Mouse (Mus musculus): ENCODE measurements around the gene Otogl. TPM values are rescaled to one million over a fixed set of nuclear protein-coding genes. Genes with fewer than 3 reads are reported as not detected.

The Otogl gene
- 0.19 and 0.22 TPM in 2 replicates for total RNA-seq (2014; rRNA removed)
- 0.04 and 0.05 TPM in 2 replicates for polyA plus RNA-seq (2015; fragmentation: Nextera tagmentation; extraction: Ambion mirVana)

DNA sequence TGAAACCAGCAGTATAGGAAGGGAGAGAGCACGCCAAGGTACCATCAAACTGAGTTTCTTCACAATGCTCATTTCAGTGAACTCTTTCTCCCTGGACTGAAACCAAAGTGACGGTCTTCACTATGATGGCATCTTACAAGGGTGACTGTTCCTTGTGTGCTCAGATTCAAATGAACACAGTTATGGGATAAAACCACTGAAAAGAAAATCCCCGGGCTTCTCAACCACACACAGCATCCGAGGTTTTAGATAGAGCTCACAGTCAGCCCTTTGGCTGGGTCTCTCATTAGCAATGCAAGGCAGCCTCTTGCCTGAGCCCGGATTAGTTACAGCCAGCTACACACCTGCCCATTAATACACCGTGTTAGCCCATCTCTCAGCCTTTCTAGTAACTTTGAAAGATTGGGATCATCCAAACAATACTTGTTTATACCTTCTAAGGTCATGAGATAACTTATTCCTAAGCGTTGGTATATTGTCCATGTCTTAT, at the start of gene Otogl:
Otogl (minus strand) TSS at position 51 of the 490 bp plus-strand sequence.
- H3K9ac ChIP-seq (replicated peaks; ENCODE audit: low read length, poor library complexity, severe bottlenecking), result no peak within 1 kb of the TSS
- no peak within 1 kb of the TSS for H3K27ac ChIP-seq (ENCODE audit: low read depth, low read length)
- H3K4me3 ChIP-seq (ENCODE audit: low read depth, low read length), result no peak within 1 kb of the TSS
- ATAC-seq (ENCODE audit: low FRiP score), result no peak
- H3K27me3 ChIP-seq (ENCODE audit: insufficient read depth, low read length), result no peaks in the 10 kb centered on the region
- no peak within 1 kb of the TSS for H3K4me2 ChIP-seq (ENCODE audit: low read depth, low read length, poor library complexity, severe bottlenecking)
- no peaks in the 10 kb centered on the region for H3K36me3 ChIP-seq (ENCODE audit: insufficient read depth, low read length)
- WGBS, result 29% methylated on average over 7 of the region's 7 CpGs
- H3K9me3 ChIP-seq (ENCODE audit: low read length), result 0 out of 2 replicates have a peak, but pooled peaks cover 5% of the 10 kb centered on the region
- DNase-seq (ENCODE audit: low spot score), result no peak
- H3K4me1 ChIP-seq (ENCODE audit: insufficient read depth, low read length), result no peaks in the 10 kb centered on the region
- no peak for TF ChIP-seq CTCF (IDR thresholded peaks at IDR 0.05)

DNA sequence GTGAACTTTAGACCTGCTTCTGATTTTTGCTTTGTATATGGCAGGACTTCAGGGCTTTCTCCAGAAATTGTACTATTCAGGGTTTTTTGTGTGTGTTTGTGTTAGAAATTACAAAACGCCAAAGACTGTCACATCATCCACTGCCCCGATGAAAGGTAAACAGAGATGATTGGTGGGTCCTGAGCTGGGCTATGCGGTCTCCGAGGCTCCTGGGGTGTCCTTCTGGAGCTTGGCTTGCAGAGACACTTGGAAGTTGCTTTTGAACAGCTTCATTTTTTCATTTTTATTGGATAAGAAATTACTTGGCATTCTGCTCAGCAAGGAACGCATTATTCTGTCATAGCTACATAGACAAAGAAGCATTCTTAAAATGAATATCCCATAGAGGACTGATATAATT, 44.7 kb upstream of the Otogl start:
- no peaks in the 10 kb centered on the region for H3K36me3 ChIP-seq (ENCODE audit: insufficient read depth, low read length)
- H3K4me1 ChIP-seq (ENCODE audit: insufficient read depth, low read length), result no peaks in the 10 kb centered on the region
- no peak overlapping the region for H3K4me3 ChIP-seq (ENCODE audit: low read depth, low read length)
- ATAC-seq (ENCODE audit: low FRiP score), result no peak
- H3K9me3 ChIP-seq (ENCODE audit: low read length), result no peaks in the 10 kb centered on the region
- no peak overlapping the region for H3K9ac ChIP-seq (replicated peaks; ENCODE audit: low read length, poor library complexity, severe bottlenecking)
- DNase-seq (ENCODE audit: low spot score), result no peak
- no peak overlapping the region for H3K27ac ChIP-seq (ENCODE audit: low read depth, low read length)
- 92% methylated on average over 5 of the region's 5 CpGs for WGBS
- no peak for TF ChIP-seq CTCF (IDR thresholded peaks at IDR 0.05)
- no peaks in the 10 kb centered on the region for H3K27me3 ChIP-seq (ENCODE audit: insufficient read depth, low read length)
- H3K4me2 ChIP-seq (ENCODE audit: low read depth, low read length, poor library complexity, severe bottlenecking), result no peak overlapping the region

GRCm38 (mm10) chr10:107954444-107954843, 42.5 kb upstream of the Otogl start:
- Histone ChIP-seq H3K9me3 (ENCODE audit: low read length) (no peaks in the 10 kb centered on the region), H3K4me1 (ENCODE audit: insufficient read depth, low read length) (no peaks in the 10 kb centered on the region), H3K27me3 (ENCODE audit: insufficient read depth, low read length) (no peaks in the 10 kb centered on the region), H3K4me2 (ENCODE audit: low read depth, low read length, poor library complexity, severe bottlenecking) (no peak overlapping the region), H3K27ac (ENCODE audit: low read depth, low read length) (no peak overlapping the region), H3K9ac (replicated peaks; ENCODE audit: low read length, poor library complexity, severe bottlenecking) (no peak overlapping the region), H3K4me3 (ENCODE audit: low read depth, low read length) (no peak overlapping the region), H3K36me3 (ENCODE audit: insufficient read depth, low read length) (no peaks in the 10 kb centered on the region)
- DNase-seq (ENCODE audit: low spot score), result no peak
- no peak for TF ChIP-seq CTCF (IDR thresholded peaks at IDR 0.05)
- no peak for ATAC-seq (ENCODE audit: low FRiP score)
- 50% methylated on average over 6 of the region's 6 CpGs for WGBS

DNA sequence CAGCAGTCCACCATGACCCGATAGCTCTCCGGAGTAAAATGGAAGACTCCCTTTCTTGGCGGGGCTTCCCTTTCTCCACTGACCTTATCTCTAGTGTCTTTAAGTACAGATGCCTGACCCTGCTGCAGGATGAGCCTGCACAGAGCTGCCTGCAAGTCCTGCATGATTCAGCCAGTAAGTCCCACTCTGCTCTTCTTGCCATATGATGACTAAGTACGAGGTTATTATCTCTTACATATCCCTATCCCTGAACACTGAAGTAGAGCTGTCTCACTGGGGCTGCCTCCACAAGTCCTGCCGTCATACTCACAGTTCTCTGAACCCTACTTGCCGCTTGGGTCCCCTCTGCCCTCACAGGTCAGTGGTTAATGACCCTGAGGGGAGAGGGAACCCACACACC, 39.7 kb upstream of the Otogl start:
- ATAC-seq (ENCODE audit: low FRiP score) (no peak), DNase-seq (ENCODE audit: low spot score) (no peak)
- H3K36me3 ChIP-seq (ENCODE audit: insufficient read depth, low read length), result no peaks in the 10 kb centered on the region
- no peak overlapping the region for H3K27ac ChIP-seq (ENCODE audit: low read depth, low read length)
- no peaks in the 10 kb centered on the region for H3K4me1 ChIP-seq (ENCODE audit: insufficient read depth, low read length)
- WGBS, result 97% methylated on average over 6 of the region's 6 CpGs
- H3K4me2 ChIP-seq (ENCODE audit: low read depth, low read length, poor library complexity, severe bottlenecking), result no peak overlapping the region
- H3K4me3 ChIP-seq (ENCODE audit: low read depth, low read length), result no peak overlapping the region
- H3K27me3 ChIP-seq (ENCODE audit: insufficient read depth, low read length), result no peaks in the 10 kb centered on the region
- TF ChIP-seq CTCF (IDR thresholded peaks at IDR 0.05), result no peak
- no peaks in the 10 kb centered on the region for H3K9me3 ChIP-seq (ENCODE audit: low read length)
- H3K9ac ChIP-seq (replicated peaks; ENCODE audit: low read length, poor library complexity, severe bottlenecking), result no peak overlapping the region

GRCm38 (mm10) chr10:107949945-107950344, 38.0 kb upstream of the Otogl start:
- WGBS, result 97% methylated on average over 5 of the region's 5 CpGs
- ATAC-seq (ENCODE audit: low FRiP score), result no peak
- peak; percentile 37 for TF ChIP-seq CTCF (IDR thresholded peaks at IDR 0.05)

GRCm38 (mm10) chr10:107948647-107949046, 36.7 kb upstream of the Otogl start:
- 87% methylated on average over 8 of the region's 8 CpGs for WGBS
- Histone ChIP-seq H3K27me3 (ENCODE audit: insufficient read depth, low read length) (no peaks in the 10 kb centered on the region), H3K4me2 (ENCODE audit: low read depth, low read length, poor library complexity, severe bottlenecking) (no peak overlapping the region), H3K9me3 (ENCODE audit: low read length) (no peaks in the 10 kb centered on the region), H3K36me3 (ENCODE audit: insufficient read depth, low read length) (no peaks in the 10 kb centered on the region), H3K4me1 (ENCODE audit: insufficient read depth, low read length) (no peaks in the 10 kb centered on the region), H3K9ac (replicated peaks; ENCODE audit: low read length, poor library complexity, severe bottlenecking) (no peak overlapping the region), H3K4me3 (ENCODE audit: low read depth, low read length) (no peak overlapping the region), H3K27ac (ENCODE audit: low read depth, low read length) (no peak overlapping the region)
- TF ChIP-seq CTCF (IDR thresholded peaks at IDR 0.05), result no peak
- ATAC-seq (ENCODE audit: low FRiP score), result no peak
- no peak for DNase-seq (ENCODE audit: low spot score)

More at GRCm38 (mm10) chr10:107949945-107950344, 38.0 kb upstream of the Otogl start:
- H3K27ac ChIP-seq (ENCODE audit: low read depth, low read length), result no peak overlapping the region
- no peak for DNase-seq (ENCODE audit: low spot score)
- H3K27me3 ChIP-seq (ENCODE audit: insufficient read depth, low read length), result no peaks in the 10 kb centered on the region
- H3K9me3 ChIP-seq (ENCODE audit: low read length), result no peaks in the 10 kb centered on the region
- H3K4me2 ChIP-seq (ENCODE audit: low read depth, low read length, poor library complexity, severe bottlenecking), result no peak overlapping the region
- no peaks in the 10 kb centered on the region for H3K4me1 ChIP-seq (ENCODE audit: insufficient read depth, low read length)
- no peak overlapping the region for H3K4me3 ChIP-seq (ENCODE audit: low read depth, low read length)
- no peaks in the 10 kb centered on the region for H3K36me3 ChIP-seq (ENCODE audit: insufficient read depth, low read length)
- H3K9ac ChIP-seq (replicated peaks; ENCODE audit: low read length, poor library complexity, severe bottlenecking), result no peak overlapping the region

All from midbrain, postnatal 0 days (tissue).